Mouse (Mus musculus) thymus, adult 18-20 months (tissue): ENCODE measurements around the gene Usp15.
"Not testable (repeated sequence)": the region's sequence is repeated elsewhere in the genome, so short reads cannot be mapped to it uniquely, and the experiment has no call there.

Source experiments
- DNase-seq, 2 experiments: peaks; one replicate each; pipeline ENCODE4 v3.0.0; 2022; ENCODE audit warnings: mixed read lengths in 2 of 2

Usp15 gene

GRCm38 (mm10) chr10:123196835-123197559 lies at the start of gene Usp15:
Gene Usp15, minus strand, starts transcription at chr10:123196995.
- peak; percentile 83 to 85 for DNase-seq

- no peak for DNase-seq
Measured at GRCm38 (mm10) chr10:123229420-123229819, 32.6 kb upstream of the Usp15 start.

- DNase-seq = no peak
Measured at GRCm38 (mm10) chr10:123222785-123223184, 26.0 kb upstream of the Usp15 start.

- no peak for DNase-seq
Measured at GRCm38 (mm10) chr10:123209517-123209916, 12.7 kb upstream of the Usp15 start.

- no peak for DNase-seq
Measured at GRCm38 (mm10) chr10:123208336-123208735, 11.5 kb upstream of the Usp15 start.

- DNase-seq = no peak
Measured at GRCm38 (mm10) chr10:123206074-123206473, 9.3 kb upstream of the Usp15 start.

- DNase-seq = not testable (repeated sequence)
Measured at GRCm38 (mm10) chr10:123205364-123205763, 8.6 kb upstream of the Usp15 start.

GRCm38 (mm10) chr10:123201981-123202758 lies 5.4 kb upstream of the Usp15 start:
- no peak for DNase-seq

- DNase-seq = no peak
Measured at GRCm38 (mm10) chr10:123201436-123201835, 4.6 kb upstream of the Usp15 start.

GRCm38 (mm10) chr10:123200996-123201395 lies 4.2 kb upstream of the Usp15 start:
- no peak for DNase-seq

- DNase-seq = no peak
Measured at GRCm38 (mm10) chr10:123200320-123200659, 3.5 kb upstream of the Usp15 start.

- DNase-seq = no peak
Measured at GRCm38 (mm10) chr10:123199615-123200319, 3.0 kb upstream of the Usp15 start.

GRCm38 (mm10) chr10:123199119-123199518 lies 2.3 kb upstream of the Usp15 start:
- no peak for DNase-seq

GRCm38 (mm10) chr10:123198183-123198582 lies 1.4 kb upstream of the Usp15 start:
- no peak for DNase-seq

- DNase-seq = peak; percentile 53 to 71
Measured at GRCm38 (mm10) chr10:123195961-123196834, 597 bp downstream of the Usp15 start.

GRCm38 (mm10) chr10:123195501-123195900 lies 1.3 kb downstream of the Usp15 start:
- DNase-seq = no peak

GRCm38 (mm10) chr10:123191038-123191437 lies 5.8 kb downstream of the Usp15 start:
- DNase-seq = no peak

- no peak for DNase-seq
Measured at GRCm38 (mm10) chr10:123187337-123187736, 9.5 kb downstream of the Usp15 start.

- no peak for DNase-seq
Measured at GRCm38 (mm10) chr10:123185907-123186306, 10.9 kb downstream of the Usp15 start.

GRCm38 (mm10) chr10:123183743-123184142 lies 13.1 kb downstream of the Usp15 start:
- no peak for DNase-seq

GRCm38 (mm10) chr10:123183243-123183642 lies 13.6 kb downstream of the Usp15 start:
- DNase-seq = no peak

- no peak for DNase-seq
Measured at GRCm38 (mm10) chr10:123182391-123182790, 14.4 kb downstream of the Usp15 start.

GRCm38 (mm10) chr10:123175771-123176170 lies 21.0 kb downstream of the Usp15 start:
- no peak for DNase-seq
